Mouse (Mus musculus) heart, postnatal 10 days (tissue): ENCODE measurements around the gene Rbm14. TPM values are rescaled to one million over a fixed set of nuclear protein-coding genes. Genes with fewer than 3 reads are reported as not detected.
"Not testable (repeated sequence)": the region's sequence is repeated elsewhere in the genome, so short reads cannot be mapped to it uniquely, and the experiment has no call there.

Experiments used
- DNase-seq, 2 experiments: peaks; one replicate each; pipeline ENCODE4 v3.0.0; 2021
- intact Hi-C: fragments of 180-260 bp; cut with DNase I; formaldehyde crosslinking; loops from one replicate; pipeline ENCODE4 v1.15.1; 2025
- total RNA-seq, 2 experiments: library from RNA; stranded (reverse); gene quantifications; 2 replicates each; pipeline ENCODE4 v1.2.3; 2021

The Rbm14 gene
- total RNA-seq, 2 experiments from 2014 or later: 33.8 to 34.6 TPM

DNA sequence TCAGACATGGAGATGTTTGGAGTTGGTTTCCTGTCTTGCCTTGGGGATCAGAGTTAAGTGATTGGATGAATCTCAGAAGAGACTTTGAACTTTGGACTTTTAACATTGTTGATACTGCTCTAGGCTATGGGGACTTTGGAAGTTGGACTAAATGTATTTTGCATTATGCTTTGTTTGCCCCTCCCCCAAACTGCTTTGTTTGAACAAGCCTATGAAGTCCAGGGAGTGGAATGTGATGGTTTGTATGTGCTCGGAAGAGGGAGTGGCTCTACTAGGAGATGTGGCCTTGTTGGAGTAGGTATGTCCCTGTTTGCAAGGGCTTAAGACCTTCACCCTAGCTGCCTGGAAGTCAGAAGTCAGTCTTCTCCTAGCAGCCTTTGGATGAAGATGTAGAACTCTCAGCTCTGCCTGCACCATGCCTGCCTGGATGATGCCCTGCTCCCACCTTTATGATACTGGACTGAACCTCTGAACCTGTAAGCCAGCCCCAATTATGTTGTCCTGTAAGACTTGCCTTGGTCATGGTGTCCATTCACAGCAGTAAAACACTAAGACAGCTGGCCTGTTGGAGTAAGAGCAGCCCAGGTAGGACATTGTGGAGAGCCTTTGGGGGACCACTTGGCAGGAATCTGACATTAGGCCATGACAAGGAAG lies 5.9 kb upstream of the Rbm14 start:
- no peak for DNase-seq
- intact Hi-C loops: no loop called here

DNA sequence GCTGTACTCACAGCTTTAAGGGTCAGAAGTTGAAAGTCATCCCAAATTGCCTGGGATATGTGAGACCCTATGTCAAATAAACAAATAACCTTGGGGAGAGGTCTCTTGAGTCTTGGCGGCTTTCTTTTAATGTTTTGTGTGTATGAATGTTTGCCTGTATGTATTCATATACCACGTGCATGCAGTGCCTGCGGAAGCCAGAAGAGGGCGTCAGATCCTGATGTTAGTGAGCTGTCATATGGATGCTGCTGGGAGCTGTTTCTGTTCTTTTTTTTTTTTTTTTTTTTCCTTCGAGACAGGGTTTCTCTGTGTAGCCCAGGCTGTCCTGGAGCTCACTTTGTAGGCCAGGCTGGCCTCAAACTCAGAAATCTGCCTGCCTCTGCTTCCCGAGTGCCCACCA lies 1.6 kb upstream of the Rbm14 start:
- intact Hi-C loops: loop anchor here (2.0 kb wide), 1 partner anchor 58 kb away; no protein-coding TSS in a partner anchor
- peak in 1 of 2 experiments; percentile 22 for DNase-seq

DNA sequence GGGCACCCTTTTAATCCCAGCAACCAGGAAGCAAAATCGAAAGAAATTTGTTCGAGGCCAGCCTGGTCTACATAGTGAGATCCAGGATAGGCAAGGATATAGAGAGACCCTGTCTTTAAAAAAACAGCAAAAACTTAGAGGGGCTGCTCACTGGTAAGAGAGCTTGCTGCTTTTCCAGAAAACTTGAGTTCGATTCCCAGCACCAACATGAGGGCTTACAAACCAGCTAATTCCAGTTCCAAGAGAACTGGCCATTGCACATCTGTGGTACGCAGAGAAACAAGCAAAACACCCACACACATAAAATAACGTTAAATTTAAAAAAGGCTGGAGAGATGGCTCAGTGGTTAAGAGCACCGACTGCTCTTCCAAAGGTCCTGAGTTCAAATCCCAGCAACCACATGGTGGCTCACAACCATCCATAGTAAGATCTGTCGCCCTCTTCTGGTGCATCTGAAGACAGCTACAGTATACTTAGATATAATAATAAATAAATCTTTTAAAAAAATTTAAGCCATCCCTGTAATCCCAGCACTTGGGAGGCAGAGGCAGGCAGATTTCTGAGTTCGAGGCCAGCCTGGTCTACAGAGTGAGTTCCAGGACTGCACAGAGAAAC lies 1.0 kb upstream of the Rbm14 start:
- peak in 1 of 2 experiments; percentile 19 for DNase-seq
- intact Hi-C loops: loop anchor here (2.0 kb wide), 1 partner anchor 58 kb away; no protein-coding TSS in a partner anchor

DNA sequence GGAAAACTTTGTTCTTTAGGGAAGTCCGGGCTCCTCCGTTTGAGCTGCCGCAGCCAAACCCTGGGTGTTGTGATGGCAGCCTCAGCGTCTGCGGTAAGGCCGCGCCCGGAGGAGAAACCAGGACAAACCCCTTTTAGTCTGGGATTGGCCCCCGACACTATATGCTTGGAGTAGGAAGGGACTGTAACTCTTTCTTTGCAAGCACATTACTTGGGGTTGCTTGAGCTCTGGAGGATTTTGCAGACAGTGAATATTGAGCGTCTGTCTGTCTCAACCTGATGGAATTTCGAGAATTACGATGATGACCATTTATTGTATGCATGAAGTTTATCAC lies 442 bp upstream of the Rbm14 start:
- no peak for DNase-seq
- intact Hi-C loops: loop anchor here (1.0 to 2.0 kb wide), 2 partner anchors 20 to 57 kb away; no protein-coding TSS in a partner anchor

DNA sequence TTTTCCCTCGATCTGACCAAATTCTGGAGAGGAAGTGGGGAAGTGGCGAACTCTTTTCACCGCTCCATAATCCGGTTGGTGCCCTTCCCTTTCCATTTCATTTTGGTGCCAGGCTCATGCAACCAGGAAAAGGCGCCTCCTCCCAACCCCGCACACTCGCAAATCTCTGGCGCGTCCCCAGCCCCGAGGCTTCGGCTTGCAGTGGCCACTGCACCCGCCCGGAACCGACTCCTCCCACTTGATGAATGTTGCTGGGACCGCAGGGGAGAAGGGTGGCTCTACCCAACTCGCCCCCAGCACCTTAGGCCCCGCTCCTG lies 730 bp downstream of the Rbm14 start:
- intact Hi-C loops: loop anchor here (1.0 kb wide), 1 partner anchor 18 kb away; no protein-coding TSS in a partner anchor
- no peak for DNase-seq

DNA sequence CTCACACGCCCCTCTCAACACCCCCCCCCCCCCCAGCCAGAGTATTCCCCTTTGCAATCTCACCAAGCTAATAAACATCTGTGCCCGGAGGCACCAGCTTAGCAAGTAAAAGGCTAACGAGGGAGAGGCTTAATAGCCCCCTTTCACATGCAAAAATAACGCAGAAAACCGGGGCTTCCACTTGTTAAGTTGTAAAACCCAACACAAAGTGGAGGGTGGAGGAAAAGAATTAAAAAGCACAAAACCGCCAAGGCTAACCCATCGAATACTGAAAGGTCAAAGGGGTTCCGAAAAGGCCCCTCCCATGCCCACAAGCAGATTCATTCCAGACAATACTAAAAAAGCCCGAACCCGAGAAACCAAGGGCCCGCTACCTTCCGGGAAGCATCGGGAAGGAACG lies 1.1 kb downstream of the Rbm14 start:
- intact Hi-C loops: no loop called here
- no peak for DNase-seq

DNA sequence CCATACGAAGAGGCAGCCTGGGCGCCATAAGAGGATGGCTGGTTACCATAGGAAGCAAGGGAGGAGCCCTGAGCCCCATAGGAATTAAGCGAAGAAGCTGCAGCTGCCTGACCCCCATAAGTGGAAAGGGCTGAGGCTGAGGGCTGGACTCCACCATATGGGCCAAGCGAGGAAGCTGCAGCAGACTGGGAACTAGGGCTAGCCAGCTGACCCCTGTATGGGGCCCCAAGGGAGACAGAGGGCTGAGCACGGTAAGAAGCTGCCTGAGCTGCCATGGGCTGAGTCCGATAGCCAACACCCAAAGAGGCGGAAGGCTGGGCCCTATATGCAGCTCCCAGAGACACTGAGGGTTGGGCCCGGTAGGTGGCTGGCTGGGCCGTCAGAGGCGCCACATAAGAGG lies 8.2 kb downstream of the Rbm14 start:
- DNase-seq: no peak
- intact Hi-C loops: no loop called here

DNA sequence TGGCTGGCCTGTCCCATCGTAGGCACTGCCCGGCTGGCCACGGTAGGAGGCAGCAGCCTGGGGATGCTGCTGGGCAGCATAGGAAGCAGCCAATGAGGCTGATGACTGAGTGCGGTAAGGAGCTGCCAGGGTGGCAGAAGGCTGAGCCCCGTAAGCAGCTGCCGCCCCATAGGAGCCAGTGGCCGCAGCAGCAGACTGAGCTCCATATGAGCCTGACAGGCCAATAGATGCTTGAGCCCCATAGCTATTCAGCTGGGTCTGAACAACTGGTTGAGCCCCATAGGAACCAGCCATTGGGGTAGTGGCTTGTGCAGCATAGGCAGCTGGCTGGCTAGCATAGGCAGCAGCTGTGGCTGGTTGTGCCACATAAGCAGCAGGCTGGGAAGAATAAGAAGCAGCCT lies 8.7 kb downstream of the Rbm14 start:
- DNase-seq: no peak
- intact Hi-C loops: no loop called here

DNA sequence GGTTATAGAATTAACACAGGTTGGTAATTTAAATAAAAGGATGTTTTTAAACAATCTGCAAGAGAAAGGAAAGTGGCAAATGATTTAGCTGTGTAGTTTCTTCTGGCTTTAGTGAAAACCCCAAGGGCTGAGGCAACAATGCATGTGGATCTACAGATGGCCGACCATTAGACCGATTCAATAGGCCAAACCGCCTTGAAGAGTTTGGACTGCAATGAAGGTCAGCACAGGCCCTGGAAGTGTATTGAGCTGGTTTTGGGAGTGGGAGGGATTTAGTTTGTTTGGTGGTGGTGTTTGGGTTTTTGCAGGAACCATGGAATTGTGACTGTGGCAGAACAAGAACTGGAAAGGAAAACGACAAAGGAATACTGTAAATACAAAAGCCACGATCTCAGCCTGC lies 12.4 kb downstream of the Rbm14 start:
- no peak for DNase-seq
- intact Hi-C loops: no loop called here

DNA sequence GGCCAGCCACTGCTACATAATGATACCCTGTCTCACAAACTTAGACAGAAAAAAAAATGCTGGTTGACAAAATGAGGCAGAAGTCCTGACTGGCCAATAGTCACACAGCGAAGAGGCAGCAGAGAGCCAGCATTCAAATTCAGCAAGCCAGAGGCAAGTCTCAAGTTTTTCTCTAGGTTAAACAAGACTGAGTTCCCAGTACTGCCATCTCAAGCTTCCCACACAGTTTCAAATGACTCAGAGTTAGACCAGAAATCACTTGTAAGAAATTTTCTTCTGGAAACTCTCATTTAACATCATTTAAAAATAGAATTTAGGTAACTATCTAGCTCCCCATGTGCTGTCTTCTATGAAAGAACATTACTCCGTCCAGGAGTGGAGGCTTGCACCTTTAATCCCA lies 13.6 kb downstream of the Rbm14 start:
- DNase-seq: no peak
- intact Hi-C loops: no loop called here

DNA sequence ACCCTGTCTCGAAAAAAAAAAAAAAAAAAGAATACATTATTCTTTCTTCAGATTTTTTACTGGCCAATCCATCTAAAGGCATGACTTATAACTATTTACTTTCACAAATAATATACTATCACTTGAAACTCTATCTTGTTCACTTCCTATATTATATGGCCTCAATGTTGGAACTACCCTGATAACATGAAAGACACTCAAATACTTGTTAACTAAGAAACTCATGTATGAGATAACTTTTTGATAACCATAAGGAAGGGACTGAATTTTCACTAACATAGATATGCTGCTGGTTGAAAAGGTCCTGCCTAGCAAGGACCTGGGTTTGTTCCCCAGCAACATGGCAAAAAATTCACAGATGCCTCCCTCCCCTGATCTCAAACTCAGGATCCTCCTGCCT lies 15.5 kb downstream of the Rbm14 start:
- intact Hi-C loops: no loop called here
- DNase-seq: no peak

DNA sequence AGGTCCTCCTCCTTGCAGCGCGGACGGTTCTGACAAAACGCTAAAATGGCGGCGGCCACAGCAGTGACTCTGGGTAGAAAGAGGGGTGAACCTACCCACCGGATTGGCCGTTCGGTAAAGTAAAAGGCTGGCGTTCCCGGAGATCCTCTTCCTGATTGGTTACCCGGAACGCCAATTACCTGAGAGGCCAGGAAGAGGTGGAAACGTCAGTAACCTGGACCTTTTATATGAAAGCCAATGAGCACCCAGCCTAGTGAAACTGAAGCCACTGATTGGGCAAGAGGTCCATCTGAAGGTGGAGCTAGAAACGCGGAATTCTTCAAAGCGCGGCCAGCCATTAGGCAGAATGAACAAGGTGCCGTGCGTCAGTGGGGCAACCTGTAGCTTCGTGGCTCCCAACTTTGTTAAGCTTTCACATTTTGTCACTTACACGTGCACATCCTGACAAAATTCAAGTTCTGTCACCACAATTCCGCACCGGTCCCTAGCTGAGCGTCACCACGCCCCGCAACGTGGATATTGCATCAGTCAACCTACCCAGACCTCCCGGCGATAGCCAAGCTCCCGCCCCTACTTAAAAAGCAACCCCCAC lies 17.5 kb downstream of the Rbm14 start, which contains the start of gene Rbm4:
Gene Rbm4, minus strand, starts transcription at position 71 of the 592 bp plus-strand sequence.
- intact Hi-C loops: no loop called here
- DNase-seq: peak; percentile 99

DNA sequence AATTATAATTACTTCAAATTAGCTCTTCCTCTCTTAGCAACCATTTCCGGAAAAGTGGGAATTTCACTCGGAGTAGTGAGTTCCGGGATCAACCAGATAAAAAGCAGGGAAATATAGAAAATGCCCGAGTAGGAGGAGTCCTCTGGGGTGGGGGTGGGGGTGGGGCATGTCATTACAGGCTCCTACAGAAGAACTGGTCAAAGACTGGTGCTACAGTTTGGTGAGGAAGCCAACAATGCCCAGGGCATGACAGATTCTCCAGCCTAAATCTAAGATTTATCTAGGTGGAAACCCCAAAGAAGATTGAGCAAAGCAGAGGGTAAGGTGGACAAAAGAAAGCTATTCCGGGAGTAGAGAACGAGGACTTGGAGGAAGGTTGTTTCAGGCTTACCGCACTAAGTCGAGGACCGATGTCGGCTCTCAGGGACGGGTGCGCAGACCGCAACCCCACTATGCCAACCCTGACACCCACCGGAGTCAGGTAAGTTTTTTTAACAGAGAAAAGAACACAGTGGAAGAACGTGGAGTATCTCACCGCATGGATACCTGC lies 18.1 kb downstream of the Rbm14 start:
- no peak for DNase-seq
- intact Hi-C loops: no loop called here

DNA sequence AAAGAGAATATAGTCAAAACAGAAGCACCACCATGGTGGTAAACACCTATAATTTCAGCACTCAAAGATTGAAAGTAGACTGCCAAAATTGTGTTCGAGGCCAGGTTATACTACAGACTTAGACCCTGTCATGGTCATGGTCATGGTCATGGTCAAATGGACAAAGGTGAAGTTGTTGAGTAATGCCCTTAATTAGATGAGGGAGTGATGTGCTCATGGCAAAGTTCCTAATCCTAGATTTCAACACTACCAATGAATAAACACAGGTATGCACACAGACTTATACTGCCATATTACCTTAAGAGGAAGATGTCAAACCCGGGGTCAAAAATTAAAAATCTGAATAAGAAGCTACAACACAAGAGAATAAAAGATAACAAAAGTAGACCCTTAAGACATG lies 25.1 kb downstream of the Rbm14 start:
- intact Hi-C loops: no loop called here
- DNase-seq: no peak

DNA sequence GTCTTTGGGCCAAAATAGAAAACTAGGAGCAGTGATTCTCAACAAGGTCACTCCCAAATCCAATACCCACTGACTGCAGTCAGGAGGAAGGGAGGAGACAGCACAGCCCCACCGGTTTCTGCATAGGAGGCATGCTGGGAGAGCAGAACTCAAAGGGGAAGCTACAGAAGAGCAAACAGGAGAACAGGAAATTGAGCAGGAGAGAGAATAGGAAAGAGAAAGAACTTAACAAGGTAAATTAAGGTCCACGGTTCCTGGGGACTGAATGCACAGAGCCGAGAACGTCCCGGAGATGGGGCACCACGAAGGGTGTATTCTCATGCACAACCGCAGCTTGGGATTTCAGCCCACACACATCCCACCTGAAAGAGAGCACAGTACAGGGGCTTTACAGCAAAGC lies 26.2 kb downstream of the Rbm14 start:
- intact Hi-C loops: no loop called here
- DNase-seq: no peak

DNA sequence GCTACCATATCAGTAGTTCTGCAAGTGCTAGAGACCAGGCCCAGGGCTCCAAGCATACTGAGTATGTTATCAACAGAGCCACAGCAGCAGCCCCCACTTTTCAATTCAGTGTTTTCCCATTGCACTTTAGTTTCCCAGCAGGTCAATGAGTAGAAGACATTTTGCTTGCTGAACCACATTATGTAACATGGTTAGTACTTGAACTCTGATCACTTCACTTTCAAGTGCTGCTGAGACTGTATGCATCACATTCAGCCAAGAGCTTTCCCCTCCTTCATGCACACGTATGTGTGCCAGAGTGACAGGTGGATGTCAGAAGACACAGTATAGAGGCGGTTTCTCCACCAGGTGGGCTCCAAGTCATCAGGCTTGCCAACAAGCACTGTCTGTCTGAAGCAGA lies 28.5 kb downstream of the Rbm14 start:
- no peak for DNase-seq
- intact Hi-C loops: no loop called here

DNA sequence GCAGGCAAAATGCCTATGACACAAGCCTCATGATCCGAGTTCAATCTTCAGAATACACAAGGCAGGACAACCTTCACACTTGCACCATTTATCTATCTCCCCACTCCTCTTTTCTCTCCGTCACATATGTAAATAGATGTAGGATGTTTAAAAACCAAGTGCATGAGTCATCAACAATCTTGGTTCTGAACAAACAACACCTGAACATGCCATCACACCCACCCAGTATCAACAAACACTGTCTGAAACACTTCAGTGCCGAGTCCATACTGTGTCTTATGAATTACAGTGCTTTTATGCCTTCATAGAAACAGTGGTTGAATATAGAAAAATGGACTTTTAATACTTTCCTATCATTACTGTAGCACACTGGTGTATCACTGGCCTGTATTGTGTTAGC lies 38.6 kb downstream of the Rbm14 start:
- intact Hi-C loops: no loop called here

DNA sequence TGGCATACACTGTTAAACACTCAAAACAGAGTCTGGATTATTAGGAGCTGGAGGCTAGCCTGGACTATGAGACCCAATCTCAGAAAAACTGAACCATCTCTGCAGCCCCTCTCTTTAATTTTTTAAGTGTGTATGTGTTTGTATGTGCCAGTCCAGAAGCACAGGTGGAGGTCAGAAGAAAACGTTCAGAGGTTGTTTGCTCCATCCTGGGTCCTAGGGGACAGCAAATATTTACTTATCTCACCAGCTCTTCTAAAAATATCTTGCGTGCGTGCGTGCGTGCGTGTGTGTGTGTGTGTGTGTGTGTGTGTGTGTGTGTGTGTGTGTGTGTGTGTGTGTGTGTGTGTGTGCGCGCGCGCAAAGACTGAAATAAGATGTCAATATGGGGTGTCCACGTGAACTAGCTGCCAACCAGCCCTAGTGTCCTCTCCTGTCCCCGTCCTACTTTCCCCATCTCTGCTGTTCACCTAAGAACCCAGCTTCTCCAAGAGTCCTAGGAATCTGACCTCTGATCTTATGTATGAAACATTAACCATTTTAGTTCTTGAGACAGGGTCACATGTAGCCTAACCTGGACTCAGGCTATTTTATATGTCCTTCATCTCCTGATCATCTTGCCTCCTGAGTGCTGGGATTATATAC lies 43.8 kb downstream of the Rbm14 start:
- no peak for DNase-seq
- intact Hi-C loops: no loop called here

More for the DNA sequence above, 38.6 kb downstream of the Rbm14 start:
- DNase-seq: no peak

DNA sequence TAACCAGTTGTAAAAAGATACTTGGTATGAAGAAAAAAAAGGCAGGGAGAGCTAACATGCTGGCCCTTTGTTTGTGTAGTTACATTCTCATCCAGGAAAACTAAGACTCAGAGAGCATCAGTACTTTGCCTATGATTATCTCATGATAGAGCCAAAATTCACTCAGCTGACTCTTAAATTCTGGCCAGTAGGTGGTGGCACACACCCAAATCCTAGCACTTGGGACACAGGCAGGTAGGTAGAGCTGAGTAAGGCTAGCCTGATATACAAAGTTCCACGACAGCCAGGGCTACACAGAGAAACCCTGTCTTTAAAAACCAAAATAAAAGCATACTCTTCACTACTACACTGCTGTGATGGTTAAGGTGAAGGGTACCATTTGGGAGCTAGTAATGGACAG lies 48.6 kb downstream of the Rbm14 start:
- no peak for DNase-seq
- intact Hi-C loops: no loop called here

DNA sequence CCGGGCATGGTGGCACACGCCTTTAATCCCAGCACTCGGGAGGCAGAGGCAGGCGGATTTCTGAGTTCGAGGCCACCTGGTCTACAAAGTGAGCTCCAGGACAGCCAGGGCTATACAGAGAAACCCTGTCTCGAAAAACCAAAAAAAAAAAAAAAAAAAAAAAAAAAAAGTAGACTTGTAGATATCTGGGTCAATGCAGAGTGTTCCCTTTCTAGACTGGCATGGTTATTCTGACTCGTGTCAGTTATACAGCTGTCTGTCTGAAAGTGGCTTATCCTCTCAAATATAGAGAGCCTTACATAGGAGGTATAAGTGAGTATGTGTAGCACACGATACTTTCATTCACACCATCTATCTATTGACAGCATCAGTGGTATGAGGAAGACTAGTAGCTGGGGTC lies 50.9 kb downstream of the Rbm14 start:
- not testable (repeated sequence) for DNase-seq
- intact Hi-C loops: loop anchor here (2.0 kb wide), 1 partner anchor 28 kb away; no protein-coding TSS in a partner anchor

DNA sequence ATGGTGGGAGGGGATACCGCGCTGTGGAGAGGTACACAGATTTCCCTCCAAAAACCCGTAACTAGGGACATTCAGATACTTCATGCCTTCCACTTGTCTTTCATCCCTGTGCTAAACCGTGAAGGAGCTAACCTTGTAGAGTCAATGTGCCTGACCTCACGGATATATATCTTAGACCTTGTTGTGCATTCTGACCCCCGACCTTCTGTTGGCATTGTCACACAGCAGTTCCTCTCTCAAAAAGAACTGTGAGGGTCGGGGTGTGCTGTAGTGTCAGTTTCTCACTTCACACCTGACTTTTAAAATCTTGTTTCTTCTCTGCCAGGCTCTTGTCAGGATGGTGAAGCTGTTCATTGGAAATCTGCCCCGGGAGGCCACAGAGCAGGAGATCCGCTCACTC lies 54.5 kb downstream of the Rbm14 start:
- intact Hi-C loops: loop anchor here (5.0 kb wide), 1 partner anchor 150 kb away; the partner anchor contains the start of gene Bbs1
- no peak for DNase-seq
